Mouse (Mus musculus) spleen, adult 2 months (tissue): Measurements from ENCODE around the gene Ccdc148. TPM values are rescaled to one million over a fixed set of nuclear protein-coding genes. Genes with fewer than 3 reads are reported as not detected.

Experiments used
- DNase-seq, 2 experiments: peaks; one replicate each; pipeline versions ENCODE4 v3.0.0 to v3.0.0-alpha.2; 2012 to 2021; ENCODE audit warnings: low spot score in 2 of 2, low read depth in 1 of 2
- H3K27ac ChIP-seq: fragments of 200-500 bp; 2 replicates; pipeline ENCODE4 v1.5.1; 2012; ENCODE audit warnings: low read length, inconsistent platforms; ENCODE audit not compliant: insufficient read depth
- H3K27me3 ChIP-seq: fragments of 200-500 bp; 2 replicates; pipeline ENCODE4 v1.6.1; 2012; ENCODE audit warnings: mild to moderate bottlenecking, moderate library complexity, low read length, inconsistent platforms; ENCODE audit not compliant: control insufficient read depth, insufficient read depth
- H3K36me3 ChIP-seq: fragments of 200-500 bp; 2 replicates; pipeline ENCODE4 v1.6.1; 2012; ENCODE audit warnings: mild to moderate bottlenecking, low read length, inconsistent platforms; ENCODE audit not compliant: control insufficient read depth, insufficient read depth
- H3K4me1 ChIP-seq: fragments of 200-500 bp; 2 replicates; pipeline ENCODE4 v1.6.1; 2011; ENCODE audit warnings: inconsistent platforms; ENCODE audit not compliant: control insufficient read depth, insufficient read depth, insufficient read length
- H3K4me3 ChIP-seq: fragments of 200-500 bp; 2 replicates; pipeline ENCODE4 v1.5.1; 2011; ENCODE audit warnings: mild to moderate bottlenecking, inconsistent platforms; ENCODE audit not compliant: insufficient read depth, insufficient read length; ENCODE audit errors: extremely low read depth
- CTCF ChIP-seq: fragments of 200-500 bp; IDR thresholded peaks from 2 replicates; pipeline ENCODE4 v1.5.1; 2011; ENCODE audit warnings: mild to moderate bottlenecking, inconsistent platforms; ENCODE audit not compliant: insufficient read depth, insufficient read length, insufficient replicate concordance; ENCODE audit errors: extremely low read depth
- POLR2A ChIP-seq: fragments of 200-500 bp; IDR thresholded peaks from 2 replicates; pipeline ENCODE4 v1.6.1; 2011; ENCODE audit warnings: low read depth, low read length, inconsistent platforms
- WGBS: fragments of 180-500 bp; shearing (Covaris S2); methylation state at CpG from one replicate; pipeline ENCODE4 v1.1.7; 2018; 5-methylcytosine and 5-hydroxymethylcytosine counted together
- polyA plus RNA-seq: library from polyadenylated mRNA; depleted of rRNA; stranded (reverse); fragments of >200 nt; gene quantifications from 2 replicates; pipeline ENCODE4 v1.2.3, GENCODE M21; 2012

Gene Ccdc148
- polyA plus RNA-seq, 1 experiment: 0.34 TPM

GRCm38 (mm10) chr2:59200511-59200910 lies 40.0 kb upstream of the Ccdc148 start:
- no peak overlapping the region for H3K27ac ChIP-seq
- no peak for DNase-seq
- TF ChIP-seq CTCF (no peak), POLR2A (no peak)
- no peaks in the 10 kb centered on the region for H3K36me3 ChIP-seq
- no peak overlapping the region for H3K4me3 ChIP-seq
- no peaks in the 10 kb centered on the region for H3K27me3 ChIP-seq
- 94% methylated on average over 3 of the region's 3 CpGs for WGBS
- no peaks in the 10 kb centered on the region for H3K4me1 ChIP-seq

GRCm38 (mm10) chr2:59199476-59199976 lies 39.0 kb upstream of the Ccdc148 start:
- Histone ChIP-seq H3K4me1 (no peaks in the 10 kb centered on the region), H3K36me3 (no peaks in the 10 kb centered on the region), H3K27ac (no peak overlapping the region), H3K27me3 (no peaks in the 10 kb centered on the region), H3K4me3 (no peak overlapping the region)
- WGBS: 91% methylated on average over 5 of the region's 5 CpGs
- TF ChIP-seq CTCF (no peak), POLR2A (no peak)
- no peak for DNase-seq

GRCm38 (mm10) chr2:59197156-59197555 lies 36.7 kb upstream of the Ccdc148 start:
- H3K4me1 ChIP-seq: no peaks in the 10 kb centered on the region
- H3K36me3 ChIP-seq: no peaks in the 10 kb centered on the region
- WGBS: 76% methylated on average over 4 of the region's 4 CpGs
- no peak overlapping the region for H3K27ac ChIP-seq
- TF ChIP-seq CTCF: no peak
- TF ChIP-seq POLR2A: no peak
- H3K4me3 ChIP-seq: no peak overlapping the region
- DNase-seq: no peak
- no peaks in the 10 kb centered on the region for H3K27me3 ChIP-seq

- H3K27ac ChIP-seq: no peak overlapping the region
- WGBS: 79% methylated on average over 5 of the region's 5 CpGs
- no peaks in the 10 kb centered on the region for H3K4me1 ChIP-seq
- no peak for DNase-seq
- no peak overlapping the region for H3K4me3 ChIP-seq
- H3K36me3 ChIP-seq: no peaks in the 10 kb centered on the region
- no peak for TF ChIP-seq CTCF
- no peaks in the 10 kb centered on the region for H3K27me3 ChIP-seq
These were observed 32.6 kb upstream of the Ccdc148 start for GRCm38 (mm10) chr2:59193117-59193516.

GRCm38 (mm10) chr2:59191466-59191865 lies 31.0 kb upstream of the Ccdc148 start:
- H3K4me3 ChIP-seq: no peak overlapping the region
- DNase-seq: no peak
- H3K36me3 ChIP-seq: no peaks in the 10 kb centered on the region
- no peak for TF ChIP-seq CTCF
- no peak for TF ChIP-seq POLR2A
- H3K4me1 ChIP-seq: no peaks in the 10 kb centered on the region
- 90% methylated on average over 8 of the region's 8 CpGs for WGBS
- no peaks in the 10 kb centered on the region for H3K27me3 ChIP-seq
- no peak overlapping the region for H3K27ac ChIP-seq

DNA sequence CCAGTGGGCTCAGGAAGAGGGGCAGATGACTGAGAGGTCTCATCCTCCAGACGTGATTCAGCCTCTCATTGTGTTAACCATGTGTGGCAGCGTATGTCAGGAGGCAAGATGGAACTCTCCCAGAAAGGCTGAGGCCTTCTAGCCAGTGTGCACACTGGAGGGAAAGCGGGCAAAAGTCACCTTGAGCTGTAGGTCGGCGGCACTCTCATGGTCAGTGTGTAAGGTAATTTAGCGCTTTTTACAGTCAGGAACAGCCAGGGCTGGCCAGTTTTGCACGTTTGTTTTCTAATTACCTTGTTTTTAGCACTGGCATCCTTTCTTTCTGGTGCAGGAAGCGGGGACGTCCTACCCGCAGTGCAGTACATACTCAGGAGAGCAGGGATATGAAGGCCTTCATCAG lies 29.7 kb upstream of the Ccdc148 start:
- H3K36me3 ChIP-seq: no peaks in the 10 kb centered on the region
- no peak for DNase-seq
- no peaks in the 10 kb centered on the region for H3K27me3 ChIP-seq
- TF ChIP-seq POLR2A: no peak
- no peak for TF ChIP-seq CTCF
- no peaks in the 10 kb centered on the region for H3K4me1 ChIP-seq
- WGBS: 93% methylated on average over 10 of the region's 10 CpGs
- H3K4me3 ChIP-seq: no peak overlapping the region
- H3K27ac ChIP-seq: no peak overlapping the region

DNA sequence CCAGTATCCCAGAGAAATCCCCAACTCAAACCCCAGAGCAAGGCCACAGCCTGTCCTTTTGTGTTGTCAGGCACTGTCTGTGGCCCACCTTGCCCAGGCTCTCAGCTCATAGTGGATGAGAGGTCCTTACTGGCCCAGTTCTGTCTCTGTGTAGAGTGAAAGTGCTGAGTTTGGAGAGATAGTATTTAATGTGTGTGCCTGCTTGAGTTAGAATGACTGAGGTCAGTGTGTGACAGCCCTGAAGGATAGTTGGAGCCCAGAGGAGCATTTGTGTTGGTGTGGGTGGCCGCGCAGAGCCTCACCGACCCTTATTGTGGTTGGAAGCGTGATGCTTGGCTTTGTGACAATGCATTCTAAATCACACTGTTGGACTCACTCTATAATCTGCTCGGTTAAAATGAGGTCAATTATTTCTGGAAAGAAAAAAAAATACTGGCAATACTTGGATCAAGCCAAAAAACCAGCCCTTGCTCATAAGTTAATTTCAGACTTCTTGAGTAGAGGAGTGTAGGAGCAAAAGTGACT lies 29.2 kb upstream of the Ccdc148 start:
- no peak for DNase-seq
- H3K27me3 ChIP-seq: no peaks in the 10 kb centered on the region
- H3K27ac ChIP-seq: no peak overlapping the region
- WGBS: 92% methylated on average over 5 of the region's 5 CpGs
- no peaks in the 10 kb centered on the region for H3K36me3 ChIP-seq
- no peaks in the 10 kb centered on the region for H3K4me1 ChIP-seq
- no peak for TF ChIP-seq POLR2A
- no peak overlapping the region for H3K4me3 ChIP-seq

GRCm38 (mm10) chr2:59188306-59188705 lies 27.8 kb upstream of the Ccdc148 start:
- Histone ChIP-seq H3K36me3 (no peaks in the 10 kb centered on the region), H3K4me1 (no peaks in the 10 kb centered on the region), H3K4me3 (no peak overlapping the region), H3K27me3 (no peaks in the 10 kb centered on the region), H3K27ac (no peak overlapping the region)
- TF ChIP-seq POLR2A (no peak), CTCF (no peak)
- WGBS: 92% methylated on average over 8 of the region's 8 CpGs
- no peak for DNase-seq
